Mouse (Mus musculus): ENCODE measurements at regions not wholly inside any gene's neighbourhood (a gene's known extent, or its start where the extent isn't known, plus 50 kb on each side); places are given as distances from the start of the nearest gene placed in this dataset.

DNA sequence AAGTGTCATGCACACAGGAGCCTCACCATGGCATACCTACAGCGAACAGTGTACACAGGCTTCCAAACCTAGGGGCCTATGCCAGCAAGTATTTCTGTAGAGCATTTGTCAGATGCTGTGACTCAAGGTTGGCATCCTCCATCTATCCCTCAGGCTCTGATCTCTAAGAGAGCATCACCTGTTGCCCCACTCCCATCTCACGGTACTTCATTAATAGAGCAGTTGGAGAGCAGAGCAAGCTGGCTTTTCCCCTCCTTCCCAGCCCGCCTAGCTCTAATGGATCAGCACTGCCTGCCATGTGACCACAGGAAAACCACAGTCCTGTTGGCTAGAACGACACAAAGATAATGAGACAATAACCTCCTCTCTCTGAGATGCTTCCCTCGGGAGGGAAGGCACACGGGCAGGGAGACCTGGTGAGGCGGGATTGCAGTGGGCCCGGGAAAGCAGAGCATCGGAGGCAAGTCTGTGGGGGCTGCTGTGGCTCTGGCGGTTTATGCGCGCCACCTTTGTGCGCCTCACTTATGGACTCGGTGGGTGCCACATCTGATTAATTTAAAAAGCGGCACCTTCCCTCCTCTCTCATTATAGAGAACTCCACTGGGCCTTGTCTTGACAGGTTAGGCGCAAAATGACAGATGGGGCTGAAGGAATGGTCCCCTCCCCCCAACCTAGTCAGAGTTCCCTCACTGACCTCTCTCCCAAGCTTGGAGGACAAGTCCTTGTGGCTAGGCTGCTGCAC is 104.8 kb upstream of the Mb21d2 start:
- peaks cover 15% of the 10 kb centered on the region for H3K4me1 ChIP-seq
- H3K4me3 ChIP-seq (replicated peaks): peak overlapping the region; percentile 43
- peaks cover 3% of the 10 kb centered on the region for H3K9me3 ChIP-seq
- H3K27me3 ChIP-seq (replicated peaks): peaks cover 11% of the 10 kb centered on the region
- TF ChIP-seq GATA1 (IDR thresholded peaks at IDR 0.05; ENCODE audit: borderline replicate concordance, low read length) (no peak), FLI1 (IDR thresholded peaks at IDR 0.05; ENCODE audit: low read length) (no peak)
- H3K36me3 ChIP-seq (replicated peaks; ENCODE audit: low read length): no peaks in the 10 kb centered on the region

DNA sequence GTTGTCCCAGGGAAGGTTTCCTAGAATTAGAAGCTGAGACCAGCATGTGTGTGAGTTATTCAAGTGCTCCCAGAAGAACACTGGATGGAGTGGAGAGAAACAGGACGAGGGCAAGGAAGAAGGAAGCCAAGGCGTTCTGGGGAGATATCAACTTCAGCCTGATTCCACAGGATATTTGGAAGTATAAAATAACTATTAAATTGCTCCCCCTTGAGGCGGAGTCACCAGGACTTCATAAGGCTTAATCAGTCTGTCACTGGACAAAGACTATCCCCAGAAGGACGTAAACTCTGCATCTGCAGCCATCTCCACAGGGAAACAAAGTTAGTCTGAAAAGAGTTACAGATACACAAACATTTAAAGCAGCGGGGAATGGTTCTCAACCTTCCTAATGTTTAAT is 103.9 kb upstream of the Mb21d2 start:
- TF ChIP-seq GATA1 (IDR thresholded peaks at IDR 0.05; ENCODE audit: borderline replicate concordance, low read length) (no peak), FLI1 (IDR thresholded peaks at IDR 0.05; ENCODE audit: low read length) (no peak)
- Histone ChIP-seq H3K36me3 (replicated peaks; ENCODE audit: low read length) (no peaks in the 10 kb centered on the region), H3K4me1 (peaks cover 15% of the 10 kb centered on the region), H3K4me3 (replicated peaks) (no peak overlapping the region), H3K9me3 (peaks cover 7% of the 10 kb centered on the region), H3K27me3 (replicated peaks) (peaks cover 11% of the 10 kb centered on the region)

DNA sequence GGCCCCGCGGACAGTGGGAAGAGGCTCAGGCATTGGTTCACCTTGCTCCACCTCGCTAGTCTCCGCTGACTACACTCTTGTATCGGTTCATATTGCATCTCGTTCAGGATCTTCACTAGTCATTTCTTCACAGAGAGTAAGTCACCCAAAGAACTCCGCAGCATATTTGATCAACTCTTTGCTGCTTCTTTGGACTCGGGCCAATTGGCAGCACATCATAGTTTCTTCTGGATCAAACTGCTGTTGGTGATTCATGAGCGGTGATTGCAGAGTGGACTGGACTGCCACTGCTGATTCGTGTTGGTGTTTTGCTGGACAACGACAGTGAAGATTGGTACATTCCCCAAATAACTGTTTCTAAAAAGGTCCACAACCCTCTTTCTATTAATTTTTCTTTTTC is 98.4 kb upstream of the Mb21d2 start:
- Histone ChIP-seq H3K36me3 (replicated peaks; ENCODE audit: low read length) (no peaks in the 10 kb centered on the region), H3K27me3 (replicated peaks) (peaks cover 4% of the 10 kb centered on the region), H3K4me3 (replicated peaks) (no peak overlapping the region), H3K9me3 (peaks cover 11% of the 10 kb centered on the region), H3K4me1 (no peaks in the 10 kb centered on the region)
- TF ChIP-seq GATA1 (IDR thresholded peaks at IDR 0.05; ENCODE audit: borderline replicate concordance, low read length): no peak
- TF ChIP-seq FLI1 (IDR thresholded peaks at IDR 0.05; ENCODE audit: low read length): no peak

DNA sequence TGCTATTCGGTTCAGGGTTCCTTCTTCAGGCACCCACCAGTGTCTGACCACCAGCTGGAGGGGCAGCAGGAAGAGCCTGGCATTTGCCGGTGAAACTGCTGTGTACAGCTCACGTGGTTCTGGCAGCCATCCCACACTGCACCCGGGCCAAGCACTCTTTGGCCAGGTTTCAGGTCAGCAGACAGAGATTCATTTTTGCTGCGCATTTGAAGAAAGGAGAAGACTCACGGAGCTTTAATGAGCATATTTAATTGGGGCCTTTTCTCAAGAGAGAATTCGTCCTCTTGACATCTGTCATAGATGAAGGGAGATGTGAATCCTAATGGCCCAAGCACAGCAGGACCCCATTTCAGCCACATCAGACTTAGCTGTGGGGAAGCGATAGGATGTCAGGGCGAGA is 71.8 kb upstream of the Mb21d2 start:
- no peaks in the 10 kb centered on the region for H3K27me3 ChIP-seq (replicated peaks)
- H3K9me3 ChIP-seq: peaks cover 18% of the 10 kb centered on the region; the same call in 1 of the 2 replicates
- TF ChIP-seq GATA1 (IDR thresholded peaks at IDR 0.05; ENCODE audit: borderline replicate concordance, low read length) (no peak), FLI1 (IDR thresholded peaks at IDR 0.05; ENCODE audit: low read length) (no peak)
- no peaks in the 10 kb centered on the region for H3K4me1 ChIP-seq
- H3K4me3 ChIP-seq (replicated peaks): no peak overlapping the region
- no peaks in the 10 kb centered on the region for H3K36me3 ChIP-seq (replicated peaks; ENCODE audit: low read length)

DNA sequence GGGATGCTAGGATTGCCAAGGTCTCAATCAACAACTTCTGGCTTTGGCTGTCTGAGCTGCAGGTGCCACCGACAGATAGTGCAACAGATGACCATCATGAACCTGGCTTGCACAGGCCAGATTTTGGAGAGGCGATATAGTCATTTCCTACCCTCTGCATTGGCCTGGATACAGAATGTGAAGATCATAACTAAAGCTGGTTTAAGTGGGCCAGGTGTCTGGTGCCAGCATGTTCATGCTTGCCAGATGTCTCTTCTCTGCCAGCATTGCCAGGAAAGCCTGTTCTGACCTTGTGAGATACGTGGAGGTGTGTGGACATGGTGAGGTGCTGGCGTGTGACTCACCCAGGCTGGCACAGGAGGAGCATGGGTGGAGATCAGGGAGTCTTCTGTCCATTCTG is 70.2 kb upstream of the Mb21d2 start:
- Histone ChIP-seq H3K4me1 (no peaks in the 10 kb centered on the region), H3K27me3 (replicated peaks) (no peaks in the 10 kb centered on the region), H3K4me3 (replicated peaks) (no peak overlapping the region), H3K9me3 (peaks cover 18% of the 10 kb centered on the region; the same call in 1 of the 2 replicates), H3K36me3 (replicated peaks; ENCODE audit: low read length) (no peaks in the 10 kb centered on the region)
- no peak for TF ChIP-seq FLI1 (IDR thresholded peaks at IDR 0.05; ENCODE audit: low read length)
- TF ChIP-seq GATA1 (IDR thresholded peaks at IDR 0.05; ENCODE audit: borderline replicate concordance, low read length): no peak

DNA sequence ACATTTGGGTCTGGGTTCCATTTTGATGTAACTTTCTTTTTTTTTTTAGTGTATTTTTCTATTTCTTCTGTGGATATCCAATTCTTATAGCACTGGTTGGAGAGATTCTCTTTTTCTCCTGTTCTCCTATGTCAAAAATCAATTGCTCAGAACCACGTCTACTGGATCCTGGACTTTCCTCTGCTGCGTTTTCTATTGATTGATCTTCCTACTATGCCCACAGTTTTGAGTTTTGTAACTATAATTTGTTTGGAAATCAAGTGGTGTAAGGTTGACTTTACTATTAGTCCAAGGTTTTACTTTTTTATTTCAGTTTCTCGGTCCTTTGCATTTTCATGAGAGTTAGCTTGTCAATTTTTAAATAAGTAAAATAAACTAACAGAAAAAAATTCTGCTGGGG is 67.2 kb upstream of the Mb21d2 start:
- H3K4me3 ChIP-seq (replicated peaks): no peak overlapping the region
- H3K9me3 ChIP-seq: peaks cover 28% of the 10 kb centered on the region
- no peak for TF ChIP-seq GATA1 (IDR thresholded peaks at IDR 0.05; ENCODE audit: borderline replicate concordance, low read length)
- TF ChIP-seq FLI1 (IDR thresholded peaks at IDR 0.05; ENCODE audit: low read length): no peak
- no peaks in the 10 kb centered on the region for H3K4me1 ChIP-seq
- no peaks in the 10 kb centered on the region for H3K36me3 ChIP-seq (replicated peaks; ENCODE audit: low read length)
- no peaks in the 10 kb centered on the region for H3K27me3 ChIP-seq (replicated peaks)

DNA sequence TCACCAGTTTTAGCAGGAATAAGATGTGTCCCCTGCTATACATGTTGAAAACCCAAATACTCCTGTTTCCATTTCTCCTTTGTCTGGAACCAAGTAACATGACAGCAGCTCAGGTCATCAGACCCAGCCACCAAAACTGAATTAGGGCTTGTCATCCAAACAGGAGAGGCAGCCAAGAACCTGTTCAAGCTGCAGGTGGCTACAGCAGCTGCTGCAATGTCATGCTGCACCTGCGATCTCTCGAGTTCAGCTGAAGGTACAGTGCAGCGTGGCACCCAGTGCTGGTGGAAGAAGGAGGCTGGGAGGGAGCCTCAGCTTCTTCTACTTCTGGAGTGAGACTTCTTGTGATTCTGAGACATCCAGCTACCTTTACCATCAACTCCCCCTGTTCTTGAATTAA is 61.2 kb upstream of the Mb21d2 start:
- H3K36me3 ChIP-seq (replicated peaks; ENCODE audit: low read length): no peaks in the 10 kb centered on the region
- H3K27me3 ChIP-seq (replicated peaks): no peaks in the 10 kb centered on the region
- no peak for TF ChIP-seq FLI1 (IDR thresholded peaks at IDR 0.05; ENCODE audit: low read length)
- no peak for TF ChIP-seq GATA1 (IDR thresholded peaks at IDR 0.05; ENCODE audit: borderline replicate concordance, low read length)
- no peaks in the 10 kb centered on the region for H3K4me1 ChIP-seq
- H3K4me3 ChIP-seq (replicated peaks): no peak overlapping the region
- peaks cover 26% of the 10 kb centered on the region for H3K9me3 ChIP-seq

DNA sequence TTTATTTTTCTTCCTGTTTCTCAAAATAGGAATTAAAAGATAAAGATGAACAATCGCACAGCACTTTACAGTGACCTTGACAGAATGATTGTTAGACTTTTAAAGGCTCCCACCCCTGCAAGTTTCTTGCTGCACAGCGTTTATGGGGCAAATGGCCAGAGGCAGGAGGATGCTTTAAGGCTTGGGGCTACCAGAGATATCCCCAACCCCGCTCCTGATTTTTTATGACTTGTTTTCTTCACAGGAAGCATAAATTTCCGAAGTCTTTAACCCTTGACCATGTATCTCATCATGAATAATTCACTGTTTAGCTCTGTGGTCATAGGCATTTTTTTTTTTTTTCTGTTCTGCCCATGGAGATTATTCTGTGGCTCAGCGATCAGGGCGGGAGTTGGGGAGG is 55.5 kb upstream of the Mb21d2 start:
- TF ChIP-seq FLI1 (IDR thresholded peaks at IDR 0.05; ENCODE audit: low read length) (no peak), GATA1 (IDR thresholded peaks at IDR 0.05; ENCODE audit: borderline replicate concordance, low read length) (no peak)
- Histone ChIP-seq H3K36me3 (replicated peaks; ENCODE audit: low read length) (no peaks in the 10 kb centered on the region), H3K27me3 (replicated peaks) (no peaks in the 10 kb centered on the region), H3K9me3 (0 out of 2 replicates have a peak, but pooled peaks cover 6% of the 10 kb centered on the region), H3K4me3 (replicated peaks) (no peak overlapping the region), H3K4me1 (no peaks in the 10 kb centered on the region)

DNA sequence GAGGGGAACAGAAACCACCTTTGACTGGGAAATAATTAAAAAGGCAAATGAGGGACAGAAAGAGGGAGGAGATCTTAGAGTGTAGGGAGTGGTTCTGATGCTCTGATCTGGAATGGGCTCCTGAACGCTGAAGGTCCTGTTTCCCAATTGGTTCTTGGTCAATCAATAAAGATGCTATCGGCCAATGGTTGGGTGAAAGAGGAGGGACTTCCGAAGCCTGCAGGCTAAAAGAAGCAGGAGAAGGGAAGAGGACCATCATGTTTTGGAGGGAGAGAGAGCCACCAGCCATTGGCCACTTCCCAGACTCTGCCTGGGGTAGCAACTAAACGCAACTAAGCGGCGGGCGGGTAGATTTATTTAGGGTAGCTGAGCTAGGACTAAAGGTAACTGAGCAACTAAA is 53.4 kb upstream of the Mb21d2 start:
- Histone ChIP-seq H3K4me1 (no peaks in the 10 kb centered on the region), H3K9me3 (peaks cover 12% of the 10 kb centered on the region), H3K4me3 (replicated peaks) (no peak overlapping the region), H3K27me3 (replicated peaks) (no peaks in the 10 kb centered on the region), H3K36me3 (replicated peaks; ENCODE audit: low read length) (no peaks in the 10 kb centered on the region)
- no peak for TF ChIP-seq FLI1 (IDR thresholded peaks at IDR 0.05; ENCODE audit: low read length)
- no peak for TF ChIP-seq GATA1 (IDR thresholded peaks at IDR 0.05; ENCODE audit: borderline replicate concordance, low read length)
